Mouse (Mus musculus): ENCODE measurements around the gene Sh3pxd2a. TPM values are rescaled to one million over a fixed set of nuclear protein-coding genes. Genes with fewer than 3 reads are reported as not detected.

Sh3pxd2a gene
- total and polyA plus RNA-seq, 3 experiments, result 1.3 to 4.6 (median 3.2) TPM

GRCm38 (mm10) chr19:47360017-47360416, 104.2 kb downstream of the Sh3pxd2a start:
- no peaks in the 10 kb centered on the region for H3K79me2 ChIP-seq (replicated peaks; ENCODE audit: control insufficient read depth, extremely low read depth, insufficient read depth, poor library complexity, severe bottlenecking)
- in situ Hi-C loops (cut with MboI; ENCODE audit: low pct_ligation_motif_present, low pct_unique_long_range_greater_than_20kb, low sequenced_read_pairs), result loop anchor here (5.0 to 25.0 kb wide), 2 partner anchors 142 to 502 kb away; partner anchors contain the start of genes Gsto1 and Gsto2
- H3K9ac ChIP-seq (ENCODE audit: insufficient read depth, low read depth), result no peak overlapping the region
- no peak overlapping the region for H3K27ac ChIP-seq (ENCODE audit: insufficient read depth, low read depth)
- H3K4me3 ChIP-seq (replicated peaks in 1 of 3; ENCODE audit: low read depth in 2 of 3, low read length in 2 of 3, poor library complexity in 1 of 3), result peak overlapping the region in 1 of 3 experiments; percentile 53
- no peaks in the 10 kb centered on the region for H3K27me3 ChIP-seq (replicated peaks)
- H3K4me1 ChIP-seq (ENCODE audit: control insufficient read depth in 1 of 2, insufficient read depth in 2 of 2), result peaks cover 7 to 27% of the 10 kb centered on the region in 2 experiments; a peak in 3 of 4 replicates
- H3K36me3 ChIP-seq (replicated peaks in 1 of 2; ENCODE audit: control insufficient read depth in 1 of 2, insufficient read depth in 1 of 2, low read length in 1 of 2), result peaks cover 0 to 56% of the 10 kb centered on the region in 2 experiments
- H3K9me3 ChIP-seq (replicated peaks; ENCODE audit: low read length), result no peaks in the 10 kb centered on the region
- no peak for DNase-seq (ENCODE audit: extremely low read depth)
- TF ChIP-seq MXI1 (IDR thresholded peaks at IDR 0.05; ENCODE audit: low read depth, low read length), result no peak
- no peak for TF ChIP-seq IRF4 (IDR thresholded peaks at IDR 0.05; ENCODE audit: low read depth, low read length)
- no peak for TF ChIP-seq JUN (IDR thresholded peaks at IDR 0.05; ENCODE audit: insufficient read depth, low read depth, low read length)
- no peak for TF ChIP-seq JUND (conservative IDR thresholded peaks at IDR 0.05; ENCODE audit: low read depth, low read length)
- TF ChIP-seq ZC3H11A (IDR thresholded peaks at IDR 0.05; ENCODE audit: low read depth, low read length), result no peak
- no peak for TF ChIP-seq CHD1 (IDR thresholded peaks at IDR 0.05; ENCODE audit: low read depth, low read length)
- TF ChIP-seq TCF12 (IDR thresholded peaks at IDR 0.05; ENCODE audit: low read depth, low read length), result no peak
- no peak for TF ChIP-seq USF2 (conservative IDR thresholded peaks at IDR 0.05; ENCODE audit: low read depth, low read length)
- no peak overlapping the region for H3K4me2 ChIP-seq (ENCODE audit: insufficient read depth, low read depth, poor library complexity, severe bottlenecking)
- dilution Hi-C loops (cut with MboI; ENCODE audit: extremely low pct_ligation_motif_present, extremely low pct_unique_long_range_greater_than_20kb, low sequenced_read_pairs), result no loop called here

GRCm38 (mm10) chr19:47359166-47359931, 104.9 kb downstream of the Sh3pxd2a start:
- Histone ChIP-seq H3K36me3 (replicated peaks in 1 of 2; ENCODE audit: control insufficient read depth in 1 of 2, insufficient read depth in 1 of 2, low read length in 1 of 2) (peaks cover 0 to 56% of the 10 kb centered on the region in 2 experiments), H3K4me1 (ENCODE audit: control insufficient read depth in 1 of 2, insufficient read depth in 2 of 2) (peaks cover 7 to 27% of the 10 kb centered on the region in 2 experiments; a peak in 3 of 4 replicates), H3K9me3 (replicated peaks; ENCODE audit: low read length) (no peaks in the 10 kb centered on the region), H3K4me3 (replicated peaks in 1 of 3; ENCODE audit: low read depth in 2 of 3, low read length in 2 of 3, poor library complexity in 1 of 3) (peak overlapping the region; percentile 34 to 53 (median 37)), H3K9ac (ENCODE audit: insufficient read depth, low read depth) (no peak overlapping the region), H3K4me2 (ENCODE audit: insufficient read depth, low read depth, poor library complexity, severe bottlenecking) (no peak overlapping the region), H3K79me2 (replicated peaks; ENCODE audit: control insufficient read depth, extremely low read depth, insufficient read depth, poor library complexity, severe bottlenecking) (no peaks in the 10 kb centered on the region), H3K27me3 (replicated peaks) (no peaks in the 10 kb centered on the region), H3K27ac (ENCODE audit: insufficient read depth, low read depth) (no peak overlapping the region)
- DNase-seq (ENCODE audit: extremely low read depth), result peak; percentile 34
- in situ Hi-C loops (cut with MboI; ENCODE audit: low pct_ligation_motif_present, low pct_unique_long_range_greater_than_20kb, low sequenced_read_pairs) (loop anchor here (5.0 to 25.0 kb wide), 3 partner anchors 108 to 503 kb away; partner anchors contain the start of genes Gsto1 and Gsto2), dilution Hi-C loops (cut with MboI; ENCODE audit: extremely low pct_ligation_motif_present, extremely low pct_unique_long_range_greater_than_20kb, low sequenced_read_pairs) (no loop called here)
- TF ChIP-seq RCOR1 (conservative IDR thresholded peaks at IDR 0.05; ENCODE audit: low read depth, low read length) (no peak), ELF1 (IDR thresholded peaks at IDR 0.05; ENCODE audit: low read depth, low read length) (peak; percentile 56), ZMIZ1 (IDR thresholded peaks at IDR 0.05; ENCODE audit: low read depth, low read length) (no peak), IRF4 (IDR thresholded peaks at IDR 0.05; ENCODE audit: low read depth, low read length) (no peak), CHD2 (IDR thresholded peaks at IDR 0.05; ENCODE audit: low read length) (no peak), GABPA (IDR thresholded peaks at IDR 0.05; ENCODE audit: insufficient replicate concordance, low read depth, low read length) (no peak), ETS1 (conservative IDR thresholded peaks at IDR 0.05; ENCODE audit: low read depth, low read length) (no peak), MAZ (IDR thresholded peaks at IDR 0.05; ENCODE audit: low read depth, low read length) (no peak)

Measured in CH12.LX (cell line).